Mouse (Mus musculus) kidney, adult 2 months (tissue): ENCODE measurements around the gene Clec1b. TPM values are rescaled to one million over a fixed set of nuclear protein-coding genes. Genes with fewer than 3 reads are reported as not detected.

ENCODE experiments used
- DNase-seq: peaks from one replicate; pipeline ENCODE4 v3.0.0; 2021
- H3K27ac ChIP-seq: fragments of 200-500 bp; 2 replicates; pipeline ENCODE4 v1.5.1; 2012; ENCODE audit warnings: low read depth, low read length, control low read depth, inconsistent platforms; ENCODE audit not compliant: insufficient read depth
- H3K27me3 ChIP-seq: fragments of 200-500 bp; replicated peaks from 2 replicates; pipeline ENCODE4 v1.6.1; 2012; ENCODE audit warnings: mild to moderate bottlenecking, moderate library complexity, low read length, inconsistent platforms; ENCODE audit not compliant: control insufficient read depth, insufficient read depth
- H3K36me3 ChIP-seq: fragments of 200-500 bp; 2 replicates; pipeline ENCODE4 v1.6.1; 2012; ENCODE audit warnings: mild to moderate bottlenecking, moderate library complexity, low read length, inconsistent platforms; ENCODE audit not compliant: control insufficient read depth, insufficient read depth
- H3K4me1 ChIP-seq: fragments of 200-500 bp; 2 replicates; pipeline ENCODE4 v1.6.1; 2011; ENCODE audit warnings: low read length; ENCODE audit not compliant: control insufficient read depth, insufficient read depth
- H3K4me3 ChIP-seq: fragments of 200-500 bp; 2 replicates; pipeline ENCODE4 v1.5.1; 2011; ENCODE audit warnings: mild to moderate bottlenecking, low read depth, low read length, control low read depth; ENCODE audit not compliant: insufficient read depth
- CTCF ChIP-seq: fragments of 200-500 bp; conservative IDR thresholded peaks from 2 replicates; pipeline ENCODE4 v1.5.1; 2011; ENCODE audit warnings: low read depth, mild to moderate bottlenecking, control low read depth, low read length, moderate library complexity, mixed read lengths; ENCODE audit not compliant: insufficient read depth, insufficient read length
- POLR2A ChIP-seq: fragments of 200-500 bp; IDR thresholded peaks from one replicate; pipeline ENCODE4 v1.6.1; 2011; ENCODE audit warnings: low read depth, low read length, control low read depth
- WGBS: fragments of 180-500 bp; shearing (Covaris S2); methylation state at CpG from one replicate; pipeline ENCODE4 v1.1.7; 2018; 5-methylcytosine and 5-hydroxymethylcytosine counted together
- polyA plus RNA-seq: library from polyadenylated mRNA; depleted of rRNA; stranded (reverse); fragments of >200 nt; gene quantifications from 2 replicates; pipeline ENCODE4 v1.2.3, GENCODE M21; 2012

Gene Clec1b
- polyA plus RNA-seq, 1 experiment = 0.41 TPM

DNA sequence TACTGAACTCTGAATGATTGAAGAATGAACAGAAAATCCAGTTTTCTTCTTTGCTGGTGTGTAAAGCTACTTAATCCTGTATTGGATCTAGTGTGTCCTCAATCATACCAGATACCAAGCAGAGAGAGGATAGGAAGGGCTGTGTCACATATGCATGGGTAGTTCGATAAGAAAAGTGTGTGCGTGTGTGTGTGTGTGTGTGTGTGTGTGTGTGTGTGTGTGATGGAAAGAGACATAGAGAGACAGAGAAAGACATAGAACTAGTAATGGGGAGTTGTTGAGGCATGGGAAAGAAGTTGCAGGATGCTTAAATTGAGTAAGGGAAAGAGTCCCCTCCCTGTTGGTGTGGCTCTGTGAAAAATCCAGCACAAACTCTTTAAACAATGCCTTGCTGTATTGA lies 11.3 kb upstream of the Clec1b start, which contains the start of gene Clec12b:
TSS of gene Clec12b (minus strand) at position 101 of the 400 bp plus-strand sequence.
- H3K27ac ChIP-seq = no peak within 1 kb of the TSS
- H3K4me3 ChIP-seq = no peak within 1 kb of the TSS
- H3K36me3 ChIP-seq = no peaks in the 10 kb centered on the region
- WGBS = 86% methylated on average over 2 of the region's 2 CpGs
- no peaks in the 10 kb centered on the region for H3K27me3 ChIP-seq
- no peak for DNase-seq
- peaks cover 4% of the 10 kb centered on the region; the same call in 1 of the 2 replicates for H3K4me1 ChIP-seq
- no peak for TF ChIP-seq CTCF
- no peak for TF ChIP-seq POLR2A

DNA sequence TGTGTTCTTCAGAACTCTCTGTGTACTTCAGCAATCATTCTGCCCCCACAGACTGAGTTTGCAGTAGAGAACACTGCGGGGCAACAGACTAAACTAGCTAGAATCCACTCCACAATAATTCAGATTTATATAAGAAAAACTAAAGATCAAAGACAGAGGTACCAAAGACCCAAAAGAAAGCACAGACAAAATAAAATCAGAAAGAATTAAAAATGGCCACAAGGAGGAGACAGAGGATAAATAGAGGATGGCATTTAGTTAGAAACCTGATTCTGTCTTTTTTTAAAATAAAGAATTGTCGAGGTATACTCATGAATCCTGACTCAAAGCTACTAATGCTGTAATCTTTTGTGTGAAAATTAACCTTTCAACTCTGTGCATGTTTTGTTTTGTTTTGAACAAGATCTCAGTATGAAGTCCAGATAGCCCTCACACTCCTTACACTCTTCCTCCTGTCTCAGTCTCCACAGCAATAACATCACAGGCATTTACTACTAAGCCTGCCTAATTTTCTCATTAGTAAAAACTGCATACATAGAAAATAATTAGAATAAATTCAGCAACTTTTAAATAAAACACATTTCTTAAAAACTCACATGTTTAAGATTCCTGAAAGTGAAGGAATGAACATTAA lies 3.9 kb upstream of the Clec1b start:
- H3K27ac ChIP-seq = no peak overlapping the region
- 14% methylated on average over 2 of the region's 2 CpGs for WGBS
- H3K36me3 ChIP-seq = no peaks in the 10 kb centered on the region
- peaks cover 2% of the 10 kb centered on the region; the same call in 1 of the 2 replicates for H3K4me1 ChIP-seq
- no peak overlapping the region for H3K4me3 ChIP-seq
- TF ChIP-seq POLR2A (no peak), CTCF (peak; percentile 37; the same call in 1 of the 2 replicates)
- peak; percentile 50 for DNase-seq
- no peaks in the 10 kb centered on the region for H3K27me3 ChIP-seq

DNA sequence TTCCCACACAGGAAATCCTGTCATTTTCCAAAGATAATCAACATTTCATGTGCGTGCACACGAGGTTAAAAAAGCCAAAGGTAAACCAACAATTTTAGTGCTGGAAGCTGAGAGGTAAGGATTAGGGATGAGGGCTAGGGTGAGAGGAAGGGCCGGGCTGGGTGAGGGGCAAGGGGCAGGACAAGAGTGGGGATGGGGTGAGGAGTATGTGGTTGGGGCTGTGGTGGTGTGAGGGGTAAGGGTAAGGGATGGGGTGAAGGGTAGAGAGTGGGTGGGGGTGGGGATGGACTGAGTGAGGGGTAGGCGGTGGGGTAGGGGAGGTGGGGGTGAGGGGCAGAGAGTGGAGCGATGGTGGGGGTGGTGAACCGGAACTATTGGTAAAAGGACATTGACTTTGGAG lies 3.4 kb upstream of the Clec1b start:
- Histone ChIP-seq H3K4me1 (peaks cover 3% of the 10 kb centered on the region; the same call in 1 of the 2 replicates), H3K27ac (no peak overlapping the region), H3K36me3 (no peaks in the 10 kb centered on the region), H3K4me3 (no peak overlapping the region), H3K27me3 (no peaks in the 10 kb centered on the region)
- TF ChIP-seq POLR2A (no peak), CTCF (no peak)
- WGBS = 63% methylated on average over 6 of the region's 6 CpGs
- no peak for DNase-seq

DNA sequence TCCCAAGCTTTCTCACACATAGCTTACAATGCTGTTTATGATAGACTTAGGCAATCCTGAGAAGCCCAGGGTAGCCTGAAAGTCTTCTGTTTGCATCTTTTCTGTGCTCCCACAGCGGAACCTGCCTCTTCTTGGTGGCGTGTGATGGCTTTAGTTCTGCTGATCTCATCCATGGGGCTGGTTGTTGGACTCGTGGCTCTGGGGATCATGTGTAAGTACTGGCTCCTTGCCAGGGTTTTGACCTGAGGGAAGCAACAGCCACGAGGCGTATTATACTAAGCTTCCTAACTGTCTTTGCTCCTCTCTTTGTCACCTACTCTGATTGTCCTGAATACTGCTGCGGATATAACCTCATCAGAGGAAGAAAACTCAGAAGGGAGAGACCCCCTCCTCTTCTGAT lies 2.8 kb downstream of the Clec1b start:
- no peaks in the 10 kb centered on the region for H3K27me3 ChIP-seq
- WGBS = 36% methylated on average over 6 of the region's 6 CpGs
- no peak overlapping the region for H3K27ac ChIP-seq
- TF ChIP-seq POLR2A (no peak), CTCF (no peak)
- H3K36me3 ChIP-seq = no peaks in the 10 kb centered on the region
- H3K4me3 ChIP-seq = no peak overlapping the region
- H3K4me1 ChIP-seq = peaks cover 9% of the 10 kb centered on the region; the same call in 1 of the 2 replicates
- peak; percentile 77 for DNase-seq

DNA sequence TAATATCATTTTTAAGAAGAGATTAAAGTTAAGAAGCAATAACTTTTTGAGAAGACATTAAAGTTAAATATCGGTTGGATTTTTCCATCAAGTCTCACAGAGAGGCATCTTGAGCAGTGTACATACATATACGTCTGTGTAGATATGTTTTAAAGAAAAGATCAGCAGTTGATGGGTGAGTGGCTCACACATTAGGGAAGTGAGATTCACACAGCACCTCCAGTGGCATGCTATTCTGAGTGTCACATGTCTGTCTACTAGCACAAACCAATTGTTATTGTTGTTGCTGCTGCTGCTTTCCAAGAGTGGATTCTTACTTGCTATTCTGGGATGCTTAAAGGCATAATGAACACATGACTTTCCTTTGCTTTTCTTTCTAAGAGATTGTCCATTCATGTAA lies 5.3 kb downstream of the Clec1b start:
- H3K36me3 ChIP-seq = no peaks in the 10 kb centered on the region
- H3K27me3 ChIP-seq = no peaks in the 10 kb centered on the region
- 96% methylated on average over 2 of the region's 2 CpGs for WGBS
- H3K4me3 ChIP-seq = no peak overlapping the region
- H3K27ac ChIP-seq = no peak overlapping the region
- DNase-seq = no peak
- no peak for TF ChIP-seq CTCF
- TF ChIP-seq POLR2A = no peak
- peaks cover 9% of the 10 kb centered on the region; the same call in 1 of the 2 replicates for H3K4me1 ChIP-seq

DNA sequence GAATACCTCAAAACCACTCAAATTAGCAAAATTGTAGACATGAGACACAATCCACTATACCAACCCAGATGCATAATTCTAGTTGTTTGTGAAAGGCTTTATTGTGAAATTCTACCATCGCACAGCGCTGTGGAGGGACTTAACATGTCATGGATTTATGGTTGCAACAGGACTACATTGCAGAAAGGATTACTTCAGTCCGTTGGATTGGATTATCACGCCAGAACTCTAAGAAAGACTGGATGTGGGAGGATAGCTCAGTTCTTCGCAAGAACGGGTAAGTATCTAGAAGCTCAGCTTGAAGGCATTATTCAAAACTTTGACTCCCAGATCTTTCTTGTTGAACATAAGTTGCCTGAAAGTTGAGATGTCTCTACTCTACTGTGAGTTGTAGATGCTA lies 6.3 kb downstream of the Clec1b start:
- DNase-seq = no peak
- WGBS = 60% methylated on average over 6 of the region's 6 CpGs
- TF ChIP-seq POLR2A (no peak), CTCF (no peak)

DNA sequence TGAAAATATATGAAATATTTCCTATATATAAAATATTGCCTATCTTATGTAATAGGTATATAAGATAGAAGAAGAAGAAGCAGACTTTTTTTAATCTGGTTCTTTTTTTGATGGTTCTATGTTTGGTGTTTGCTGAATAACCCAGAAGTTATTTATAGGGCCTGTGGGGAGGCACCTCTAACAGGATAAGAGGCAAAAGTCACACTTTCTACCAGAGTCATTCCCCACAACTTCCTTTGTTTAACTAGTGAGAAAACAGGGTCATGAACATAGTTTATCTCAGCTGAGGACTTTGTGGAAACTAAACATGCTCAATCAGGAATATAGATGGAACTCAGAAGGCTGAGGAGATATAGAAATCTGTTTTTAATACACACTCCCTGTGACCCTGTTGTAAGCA lies 8.9 kb downstream of the Clec1b start:
- no peak overlapping the region for H3K4me3 ChIP-seq
- no peaks in the 10 kb centered on the region for H3K36me3 ChIP-seq
- H3K4me1 ChIP-seq = no peaks in the 10 kb centered on the region; the same call in 1 of the 2 replicates
- no peaks in the 10 kb centered on the region for H3K27me3 ChIP-seq
- peak; percentile 20 for DNase-seq
- TF ChIP-seq CTCF (no peak), POLR2A (no peak)
- no peak overlapping the region for H3K27ac ChIP-seq

More for the DNA sequence above, 6.3 kb downstream of the Clec1b start:
- Histone ChIP-seq H3K27me3 (no peaks in the 10 kb centered on the region), H3K27ac (no peak overlapping the region), H3K36me3 (no peaks in the 10 kb centered on the region), H3K4me3 (no peak overlapping the region), H3K4me1 (peaks cover 5% of the 10 kb centered on the region; the same call in 1 of the 2 replicates)
